Mouse (Mus musculus) lung, postnatal 0 days (tissue): ENCODE results near the gene Hexim2.
A peak's percentile ranks its signal among the peaks of the same experiment; 100 is the strongest.

Experiments used
- CTCF ChIP-seq: IDR thresholded peaks from 2 replicates; pipeline ENCODE4 v1.5.1; 2016; ENCODE audit warnings: antibody characterized with exemption, mild to moderate bottlenecking
- EP300 ChIP-seq: IDR thresholded peaks from 2 replicates; pipeline ENCODE4 v1.6.1; 2016; ENCODE audit warnings: antibody characterized with exemption, mild to moderate bottlenecking, control low read depth

DNA sequence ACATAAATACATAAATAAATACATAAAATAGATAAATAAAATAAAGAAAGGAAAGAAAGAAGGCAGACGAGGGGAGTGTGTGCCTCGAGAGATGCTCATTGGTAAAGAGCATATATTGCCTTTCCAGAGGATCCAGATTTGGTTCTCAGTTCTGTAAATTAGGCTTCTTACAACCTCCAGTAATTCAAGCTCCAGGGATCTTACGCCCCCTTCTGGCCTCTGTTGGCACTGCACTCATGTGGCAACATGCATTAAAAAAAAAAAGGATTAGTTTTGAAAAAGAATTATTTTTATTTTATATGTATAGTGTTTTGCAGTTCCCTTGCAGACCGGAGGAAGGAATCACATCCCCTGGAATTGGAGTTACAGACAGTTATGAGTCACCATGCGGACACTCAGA lies 29.9 kb downstream of the Hexim2 start:
- TF ChIP-seq CTCF (peak; percentile 53), EP300 (no peak)
